Mouse (Mus musculus): ENCODE data around the gene Atp6v0b. TPM values are rescaled to one million over a fixed set of nuclear protein-coding genes. Genes with fewer than 3 reads are reported as not detected.

The Atp6v0b gene
- total and polyA plus RNA-seq, 3 experiments = 219 to 297 (median 247) TPM

DNA sequence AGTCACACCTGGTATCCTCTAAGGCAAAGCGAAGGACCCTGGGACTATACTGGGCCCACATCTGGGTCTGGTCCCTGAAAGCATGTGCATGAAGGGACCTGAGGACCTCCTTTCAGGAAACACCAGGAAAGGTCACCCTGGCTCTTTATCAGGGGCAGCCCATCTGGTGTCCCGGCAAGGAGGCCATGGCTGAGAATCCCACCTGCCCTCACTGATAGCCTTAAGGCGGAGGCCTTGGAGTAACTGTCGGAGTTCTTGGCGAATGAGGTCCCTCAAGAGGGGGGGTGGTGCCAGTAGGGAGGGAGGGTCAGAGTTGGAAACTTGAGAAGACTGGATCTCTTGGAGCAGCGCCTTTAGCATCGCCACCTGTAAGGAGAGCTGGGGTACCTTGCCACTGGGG, 15.3 kb downstream of the Atp6v0b start:
- Histone ChIP-seq H3K36me3 (replicated peaks) (peaks cover 4% of the 10 kb centered on the region), H3K4me1 (ENCODE audit: insufficient read depth, low read depth, low read length) (peaks cover 17% of the 10 kb centered on the region), H3K4me3 (ENCODE audit: low read depth, low read length) (no peak overlapping the region), H3K27me3 (ENCODE audit: insufficient read depth, low read length) (peaks cover 62% of the 10 kb centered on the region), H3K9me3 (replicated peaks) (no peaks in the 10 kb centered on the region)
- DNase-seq (ENCODE audit: low spot score) = no peak
- ATAC-seq (ENCODE audit: extremely low read depth, insufficient number of reproducible peaks, low FRiP score, poor library complexity, severe bottlenecking) = no peak
- TF ChIP-seq TAL1 (conservative IDR thresholded peaks at IDR 0.05; ENCODE audit: low read depth, low read length) (peak; percentile 24; the same call in 1 of the 2 replicates), GATA2 (IDR thresholded peaks at IDR 0.05; ENCODE audit: borderline replicate concordance, low read depth, low read length) (no peak)

DNA sequence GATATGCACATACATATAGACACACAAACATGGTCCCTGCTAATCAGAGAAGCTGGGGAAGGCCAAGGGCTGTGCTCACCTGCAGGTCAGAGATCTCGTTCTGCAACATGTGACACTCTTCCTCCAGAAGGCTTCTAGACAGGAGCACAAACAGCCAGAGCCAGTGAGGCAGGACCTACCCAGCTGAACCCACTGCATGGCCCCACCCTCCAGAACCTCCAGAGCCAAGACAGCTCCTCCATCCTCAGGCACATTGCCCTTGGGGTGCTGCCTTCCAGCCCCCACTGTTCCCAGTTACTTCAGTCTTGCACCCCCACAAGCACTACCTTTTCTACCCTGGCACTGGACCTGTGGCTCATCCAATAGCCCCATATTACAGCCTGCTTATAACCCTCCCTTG, 16.7 kb downstream of the Atp6v0b start:
- Histone ChIP-seq H3K9me3 (replicated peaks) (no peaks in the 10 kb centered on the region), H3K4me3 (ENCODE audit: low read depth, low read length) (no peak overlapping the region), H3K27me3 (ENCODE audit: insufficient read depth, low read length) (peaks cover 54% of the 10 kb centered on the region), H3K36me3 (replicated peaks) (peaks cover 4% of the 10 kb centered on the region), H3K4me1 (ENCODE audit: insufficient read depth, low read depth, low read length) (peaks cover 17% of the 10 kb centered on the region)
- TF ChIP-seq GATA1 (IDR thresholded peaks at IDR 0.05; ENCODE audit: borderline replicate concordance, low read length) = no peak
- no peak for TF ChIP-seq GATA2 (IDR thresholded peaks at IDR 0.05; ENCODE audit: borderline replicate concordance, low read depth, low read length)
- no peak for TF ChIP-seq POLR2AphosphoS5 (IDR thresholded peaks at IDR 0.05; ENCODE audit: insufficient replicate concordance, low read depth, low read length)
- TF ChIP-seq CTCF (IDR thresholded peaks at IDR 0.05; ENCODE audit: low read depth, low read length) = no peak
- TF ChIP-seq TAL1 (conservative IDR thresholded peaks at IDR 0.05; ENCODE audit: low read depth, low read length) = no peak
- no peak for DNase-seq (ENCODE audit: low spot score)
- ATAC-seq (ENCODE audit: extremely low read depth, insufficient number of reproducible peaks, low FRiP score, poor library complexity, severe bottlenecking) = no peak

DNA sequence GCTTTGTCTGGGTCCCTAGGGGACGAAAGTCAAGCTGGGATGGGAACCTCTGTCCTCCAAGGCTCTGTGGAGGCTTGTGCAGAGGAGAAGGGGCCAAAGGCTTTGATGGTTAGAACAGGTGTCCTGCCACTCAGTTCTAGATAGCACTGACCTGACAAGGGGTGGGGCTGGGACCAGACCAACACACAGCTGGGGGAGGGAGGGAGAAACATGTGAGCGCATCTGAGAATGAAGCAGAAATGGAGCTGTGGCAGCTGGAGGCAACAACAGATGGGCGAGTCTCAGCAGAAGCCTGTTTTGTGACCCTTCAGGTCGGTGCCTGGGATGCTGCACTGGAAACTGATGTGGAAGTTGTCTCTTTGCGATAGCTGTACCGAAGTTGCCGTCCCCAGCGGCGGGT, 17.8 kb downstream of the Atp6v0b start:
- Histone ChIP-seq H3K4me1 (ENCODE audit: insufficient read depth, low read depth, low read length) (peaks cover 17% of the 10 kb centered on the region), H3K36me3 (replicated peaks) (peaks cover 11% of the 10 kb centered on the region), H3K4me3 (ENCODE audit: low read depth, low read length) (no peak overlapping the region), H3K27me3 (ENCODE audit: insufficient read depth, low read length) (peaks cover 49% of the 10 kb centered on the region), H3K9me3 (replicated peaks) (no peaks in the 10 kb centered on the region)
- no peak for DNase-seq (ENCODE audit: low spot score)
- no peak for TF ChIP-seq GATA2 (IDR thresholded peaks at IDR 0.05; ENCODE audit: borderline replicate concordance, low read depth, low read length)
- no peak for TF ChIP-seq GATA1 (IDR thresholded peaks at IDR 0.05; ENCODE audit: borderline replicate concordance, low read length)
- no peak for TF ChIP-seq TAL1 (conservative IDR thresholded peaks at IDR 0.05; ENCODE audit: low read depth, low read length)
- no peak for TF ChIP-seq POLR2AphosphoS5 (IDR thresholded peaks at IDR 0.05; ENCODE audit: insufficient replicate concordance, low read depth, low read length)
- TF ChIP-seq CTCF (IDR thresholded peaks at IDR 0.05; ENCODE audit: low read depth, low read length) = no peak
- no peak for ATAC-seq (ENCODE audit: extremely low read depth, insufficient number of reproducible peaks, low FRiP score, poor library complexity, severe bottlenecking)

DNA sequence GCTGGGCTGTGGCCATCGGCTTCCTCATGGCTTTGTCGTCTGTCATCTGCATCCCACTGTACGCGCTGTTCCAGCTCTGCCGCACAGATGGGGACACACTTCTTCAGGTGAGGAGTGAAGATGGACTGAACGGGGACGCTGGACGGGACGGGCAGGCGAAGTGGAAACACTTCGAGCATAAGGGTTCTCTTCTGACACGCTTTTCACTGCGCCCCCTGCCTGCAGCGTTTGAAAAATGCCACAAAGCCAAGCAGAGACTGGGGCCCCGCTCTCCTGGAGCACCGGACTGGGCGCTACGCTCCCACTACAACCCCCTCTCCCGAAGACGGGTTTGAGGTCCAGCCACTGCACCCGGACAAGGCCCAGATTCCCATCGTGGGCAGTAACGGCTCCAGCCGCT, 19.3 kb downstream of the Atp6v0b start:
- DNase-seq (ENCODE audit: low spot score) = no peak
- TF ChIP-seq TAL1 (conservative IDR thresholded peaks at IDR 0.05; ENCODE audit: low read depth, low read length) = no peak
- no peak for TF ChIP-seq GATA1 (IDR thresholded peaks at IDR 0.05; ENCODE audit: borderline replicate concordance, low read length)
- TF ChIP-seq GATA2 (IDR thresholded peaks at IDR 0.05; ENCODE audit: borderline replicate concordance, low read depth, low read length) = no peak
- TF ChIP-seq CTCF (IDR thresholded peaks at IDR 0.05; ENCODE audit: low read depth, low read length) = no peak
- TF ChIP-seq POLR2AphosphoS5 (IDR thresholded peaks at IDR 0.05; ENCODE audit: insufficient replicate concordance, low read depth, low read length) = no peak
- Histone ChIP-seq H3K9me3 (replicated peaks) (no peaks in the 10 kb centered on the region), H3K4me3 (ENCODE audit: low read depth, low read length) (no peak overlapping the region), H3K36me3 (replicated peaks) (peaks cover 15% of the 10 kb centered on the region), H3K4me1 (ENCODE audit: insufficient read depth, low read depth, low read length) (peaks cover 17% of the 10 kb centered on the region), H3K27me3 (ENCODE audit: insufficient read depth, low read length) (peaks cover 41% of the 10 kb centered on the region)
- ATAC-seq (ENCODE audit: extremely low read depth, insufficient number of reproducible peaks, low FRiP score, poor library complexity, severe bottlenecking) = no peak

DNA sequence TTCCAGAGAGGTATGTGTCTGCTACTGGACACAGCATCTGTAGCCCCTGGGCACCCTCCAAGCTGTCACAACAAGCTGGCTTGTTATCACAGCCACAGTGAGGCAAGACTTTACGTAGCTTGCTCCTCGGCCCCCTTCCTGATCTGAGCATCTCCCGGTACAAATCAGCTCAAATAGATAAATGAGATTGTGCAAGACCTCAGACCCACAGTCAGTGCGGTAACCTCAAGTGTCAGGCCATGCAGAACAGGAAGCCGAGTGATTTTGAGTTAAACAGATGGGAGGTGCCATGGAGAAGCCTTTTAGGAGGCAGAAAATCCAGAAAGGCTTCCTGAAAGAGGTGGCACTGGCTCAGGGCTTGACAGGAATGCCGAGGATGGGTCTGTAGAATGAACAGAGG, 20.1 kb downstream of the Atp6v0b start:
- DNase-seq (ENCODE audit: low spot score) (no peak), ATAC-seq (ENCODE audit: extremely low read depth, insufficient number of reproducible peaks, low FRiP score, poor library complexity, severe bottlenecking) (no peak)
- no peak for TF ChIP-seq CTCF (IDR thresholded peaks at IDR 0.05; ENCODE audit: low read depth, low read length)
- TF ChIP-seq GATA2 (IDR thresholded peaks at IDR 0.05; ENCODE audit: borderline replicate concordance, low read depth, low read length) = no peak
- H3K27me3 ChIP-seq (ENCODE audit: insufficient read depth, low read length) = peaks cover 36% of the 10 kb centered on the region
- no peaks in the 10 kb centered on the region for H3K9me3 ChIP-seq (replicated peaks)
- H3K4me1 ChIP-seq (ENCODE audit: insufficient read depth, low read depth, low read length) = peaks cover 10% of the 10 kb centered on the region
- peaks cover 15% of the 10 kb centered on the region for H3K36me3 ChIP-seq (replicated peaks)
- no peak overlapping the region for H3K4me3 ChIP-seq (ENCODE audit: low read depth, low read length)

DNA sequence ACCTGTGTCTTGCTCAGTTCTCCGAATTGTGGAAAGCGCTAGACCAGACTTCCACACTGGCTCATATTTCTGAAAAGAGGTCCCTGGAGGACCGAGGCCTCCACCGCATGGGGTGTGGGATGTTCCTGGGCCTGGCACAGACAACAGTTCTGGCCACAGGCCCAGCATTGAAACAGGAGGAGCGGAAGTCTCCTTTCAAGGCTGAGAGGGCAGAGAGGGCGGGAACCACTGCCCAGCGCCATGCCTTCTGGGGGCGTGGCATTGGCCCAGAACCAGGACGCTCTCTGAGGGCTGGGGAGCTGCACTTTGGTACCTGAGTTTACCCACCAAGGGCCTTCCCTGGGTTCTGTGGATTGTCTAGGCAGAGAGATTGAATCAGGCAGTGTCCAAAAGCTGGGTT, 21.1 kb downstream of the Atp6v0b start:
- no peak for DNase-seq (ENCODE audit: low spot score)
- TF ChIP-seq TAL1 (conservative IDR thresholded peaks at IDR 0.05; ENCODE audit: low read depth, low read length) = no peak
- TF ChIP-seq CTCF (IDR thresholded peaks at IDR 0.05; ENCODE audit: low read depth, low read length) = no peak
- TF ChIP-seq POLR2AphosphoS5 (IDR thresholded peaks at IDR 0.05; ENCODE audit: insufficient replicate concordance, low read depth, low read length) = no peak
- no peak for TF ChIP-seq GATA1 (IDR thresholded peaks at IDR 0.05; ENCODE audit: borderline replicate concordance, low read length)
- no peak for TF ChIP-seq GATA2 (IDR thresholded peaks at IDR 0.05; ENCODE audit: borderline replicate concordance, low read depth, low read length)
- no peak for ATAC-seq (ENCODE audit: extremely low read depth, insufficient number of reproducible peaks, low FRiP score, poor library complexity, severe bottlenecking)
- Histone ChIP-seq H3K9me3 (replicated peaks) (no peaks in the 10 kb centered on the region), H3K4me3 (ENCODE audit: low read depth, low read length) (no peak overlapping the region), H3K27me3 (ENCODE audit: insufficient read depth, low read length) (peaks cover 26% of the 10 kb centered on the region), H3K36me3 (replicated peaks) (peaks cover 15% of the 10 kb centered on the region), H3K4me1 (ENCODE audit: insufficient read depth, low read depth, low read length) (peaks cover 3% of the 10 kb centered on the region)

DNA sequence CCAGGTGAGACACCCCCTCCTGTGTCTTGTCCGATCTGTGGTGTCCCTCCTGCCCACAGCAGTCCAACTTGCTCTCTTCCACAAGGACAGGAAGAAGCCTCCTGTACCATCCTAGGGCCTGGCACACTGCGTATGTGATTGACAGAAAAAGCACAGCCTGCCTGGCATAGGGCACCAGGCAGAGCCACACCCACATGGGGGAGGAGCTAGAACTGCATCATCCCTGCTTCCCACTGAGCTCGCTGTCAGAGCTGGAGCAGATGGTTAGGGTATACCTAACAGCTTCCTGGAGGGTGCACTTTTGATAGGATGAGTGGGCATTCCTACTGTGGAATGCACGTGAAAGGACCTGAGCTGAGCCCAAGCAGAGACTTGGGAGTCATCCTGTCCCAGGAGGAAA, 24.3 kb downstream of the Atp6v0b start:
- Histone ChIP-seq H3K4me1 (ENCODE audit: insufficient read depth, low read depth, low read length) (no peaks in the 10 kb centered on the region), H3K4me3 (ENCODE audit: low read depth, low read length) (no peak overlapping the region), H3K27me3 (ENCODE audit: insufficient read depth, low read length) (peaks cover 9% of the 10 kb centered on the region), H3K36me3 (replicated peaks) (peaks cover 12% of the 10 kb centered on the region), H3K9me3 (replicated peaks) (no peaks in the 10 kb centered on the region)
- TF ChIP-seq POLR2AphosphoS5 (IDR thresholded peaks at IDR 0.05; ENCODE audit: insufficient replicate concordance, low read depth, low read length) (no peak), GATA2 (IDR thresholded peaks at IDR 0.05; ENCODE audit: borderline replicate concordance, low read depth, low read length) (no peak), TAL1 (conservative IDR thresholded peaks at IDR 0.05; ENCODE audit: low read depth, low read length) (no peak), CTCF (IDR thresholded peaks at IDR 0.05; ENCODE audit: low read depth, low read length) (no peak), GATA1 (IDR thresholded peaks at IDR 0.05; ENCODE audit: borderline replicate concordance, low read length) (no peak)
- no peak for ATAC-seq (ENCODE audit: extremely low read depth, insufficient number of reproducible peaks, low FRiP score, poor library complexity, severe bottlenecking)
- DNase-seq (ENCODE audit: low spot score) = no peak
